Mouse (Mus musculus) spleen, adult 2 months (tissue): Measurements from ENCODE around the gene B3gat3.

Experiments used
- CTCF ChIP-seq: fragments of 200-500 bp; IDR thresholded peaks from 2 replicates; pipeline ENCODE4 v1.5.1; 2011; ENCODE audit warnings: mild to moderate bottlenecking, inconsistent platforms; ENCODE audit not compliant: insufficient read depth, insufficient read length, insufficient replicate concordance; ENCODE audit errors: extremely low read depth
- POLR2A ChIP-seq: fragments of 200-500 bp; IDR thresholded peaks from 2 replicates; pipeline ENCODE4 v1.6.1; 2011; ENCODE audit warnings: low read depth, low read length, inconsistent platforms

DNA sequence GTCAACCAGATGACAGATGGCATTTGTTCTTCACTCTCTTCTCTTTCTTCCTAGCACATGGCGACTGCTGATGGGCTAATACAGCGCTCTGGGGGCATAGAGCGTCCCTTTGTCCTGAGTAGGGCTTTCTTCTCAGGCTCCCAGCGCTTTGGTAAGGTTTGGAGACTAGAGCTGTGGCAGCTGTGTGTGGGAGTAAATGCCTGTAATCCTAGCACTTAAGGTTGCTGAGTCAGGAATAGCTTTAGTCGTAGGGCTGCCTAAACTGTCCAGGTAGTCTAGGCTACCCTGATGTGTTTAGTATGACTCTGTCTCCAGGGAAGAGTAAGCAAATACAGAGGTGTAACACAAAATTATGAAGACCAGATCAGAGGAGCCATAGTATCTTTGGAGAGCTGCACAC lies 8.4 kb upstream of the B3gat3 start:
- no peak for TF ChIP-seq CTCF
- TF ChIP-seq POLR2A = no peak
